Mouse (Mus musculus): ENCODE results near the gene 4930455H04Rik. TPM values are rescaled to one million over a fixed set of nuclear protein-coding genes. Genes with fewer than 3 reads are reported as not detected.
A peak's percentile ranks its signal among the peaks of the same experiment; 100 is the strongest.

4930455H04Rik gene
- polyA plus RNA-seq, 1 experiment from 2014 or later: not detected

- H3K36me3 ChIP-seq: no peaks in the 10 kb centered on the region
- H3K4me1 ChIP-seq (replicated peaks): peaks cover 13% of the 10 kb centered on the region
- ATAC-seq (ENCODE audit: low FRiP score, low read depth): peak; percentile 21; the same call in 1 of the 2 replicates
- H3K9ac ChIP-seq: peak overlapping the region; percentile 50; the same call in 1 of the 2 replicates
- peak overlapping the region; percentile 71 for H3K4me2 ChIP-seq
- WGBS: 16% methylated on average over 5 of the region's 5 CpGs
- peak overlapping the region; percentile 51 for H3K4me3 ChIP-seq
- H3K9me3 ChIP-seq: no peaks in the 10 kb centered on the region
- peak overlapping the region; percentile 78; the same call in 1 of the 2 replicates for H3K27ac ChIP-seq (replicated peaks)
- H3K27me3 ChIP-seq: no peaks in the 10 kb centered on the region
These were observed 936 bp downstream of the 4930455H04Rik start for GRCm38 (mm10) chr3:116969003-116969402.

GRCm38 (mm10) chr3:116969786-116970185, 1.7 kb downstream of the 4930455H04Rik start:
- 0 out of 2 replicates have a peak overlapping the region, but pooled peaks have one; percentile 6 for H3K27ac ChIP-seq (replicated peaks)
- no peak overlapping the region for H3K4me3 ChIP-seq
- H3K36me3 ChIP-seq: no peaks in the 10 kb centered on the region
- H3K4me1 ChIP-seq (replicated peaks): peaks cover 13% of the 10 kb centered on the region
- H3K4me2 ChIP-seq: no peak overlapping the region
- 40% methylated on average over 5 of the region's 5 CpGs for WGBS
- no peak overlapping the region for H3K9ac ChIP-seq
- H3K9me3 ChIP-seq: no peaks in the 10 kb centered on the region
- H3K27me3 ChIP-seq: no peaks in the 10 kb centered on the region
- 0 out of 2 replicates have a peak, but pooled peaks have one; percentile 32 for ATAC-seq (ENCODE audit: low FRiP score, low read depth)

- ATAC-seq (ENCODE audit: low FRiP score, low read depth): no peak
- Histone ChIP-seq H3K9ac (no peak overlapping the region), H3K27ac (replicated peaks) (no peak overlapping the region), H3K4me1 (replicated peaks) (0 out of 2 replicates have a peak, but pooled peaks cover 5% of the 10 kb centered on the region), H3K27me3 (no peaks in the 10 kb centered on the region), H3K36me3 (no peaks in the 10 kb centered on the region), H3K9me3 (no peaks in the 10 kb centered on the region), H3K4me3 (no peak overlapping the region), H3K4me2 (no peak overlapping the region)
- 70% methylated on average over 9 of the region's 9 CpGs for WGBS
These were observed 13.9 kb downstream of the 4930455H04Rik start for GRCm38 (mm10) chr3:116981811-116982575.

GRCm38 (mm10) chr3:116985042-116985455, 17.0 kb downstream of the 4930455H04Rik start:
- H3K9me3 ChIP-seq: no peaks in the 10 kb centered on the region
- ATAC-seq (ENCODE audit: low FRiP score, low read depth): peak; percentile 78; the same call in 1 of the 2 replicates
- 15% methylated on average over 1 of the region's 1 CpGs for WGBS
- H3K27ac ChIP-seq (replicated peaks): no peak overlapping the region
- H3K36me3 ChIP-seq: no peaks in the 10 kb centered on the region
- 0 out of 2 replicates have a peak, but pooled peaks cover 5% of the 10 kb centered on the region for H3K4me1 ChIP-seq (replicated peaks)
- no peak overlapping the region for H3K4me2 ChIP-seq
- H3K27me3 ChIP-seq: no peaks in the 10 kb centered on the region
- H3K9ac ChIP-seq: no peak overlapping the region
- no peak overlapping the region for H3K4me3 ChIP-seq

- 64% methylated on average over 1 of the region's 1 CpGs for WGBS
- H3K9ac ChIP-seq: no peak overlapping the region
- no peak overlapping the region for H3K4me3 ChIP-seq
- ATAC-seq (ENCODE audit: low FRiP score, low read depth): no peak
- no peaks in the 10 kb centered on the region for H3K9me3 ChIP-seq
- no peaks in the 10 kb centered on the region for H3K36me3 ChIP-seq
- no peak overlapping the region for H3K27ac ChIP-seq (replicated peaks)
- 0 out of 2 replicates have a peak, but pooled peaks cover 5% of the 10 kb centered on the region for H3K4me1 ChIP-seq (replicated peaks)
- H3K4me2 ChIP-seq: no peak overlapping the region
- H3K27me3 ChIP-seq: no peaks in the 10 kb centered on the region
These were observed 17.7 kb downstream of the 4930455H04Rik start for GRCm38 (mm10) chr3:116985741-116986140.

- no peak overlapping the region for H3K27ac ChIP-seq (replicated peaks)
- no peak overlapping the region for H3K4me3 ChIP-seq
- H3K4me2 ChIP-seq: no peak overlapping the region
- H3K4me1 ChIP-seq (replicated peaks): 0 out of 2 replicates have a peak, but pooled peaks cover 5% of the 10 kb centered on the region
- no peak for ATAC-seq (ENCODE audit: low FRiP score, low read depth)
- H3K36me3 ChIP-seq: no peaks in the 10 kb centered on the region
- 60% methylated on average over 2 of the region's 2 CpGs for WGBS
- no peaks in the 10 kb centered on the region for H3K9me3 ChIP-seq
- H3K9ac ChIP-seq: no peak overlapping the region
- H3K27me3 ChIP-seq: no peaks in the 10 kb centered on the region
These were observed 18.4 kb downstream of the 4930455H04Rik start for GRCm38 (mm10) chr3:116986451-116986850.

- no peaks in the 10 kb centered on the region for H3K27me3 ChIP-seq
- no peak overlapping the region for H3K9ac ChIP-seq
- H3K4me2 ChIP-seq: no peak overlapping the region
- no peak for ATAC-seq (ENCODE audit: low FRiP score, low read depth)
- no peak overlapping the region for H3K4me3 ChIP-seq
- H3K36me3 ChIP-seq: no peaks in the 10 kb centered on the region
- no peaks in the 10 kb centered on the region for H3K9me3 ChIP-seq
- H3K27ac ChIP-seq (replicated peaks): no peak overlapping the region
- 93% methylated on average over 3 of the region's 3 CpGs for WGBS
- 0 out of 2 replicates have a peak, but pooled peaks cover 5% of the 10 kb centered on the region for H3K4me1 ChIP-seq (replicated peaks)
These were observed 20.2 kb downstream of the 4930455H04Rik start for GRCm38 (mm10) chr3:116988221-116988620.

- H3K9me3 ChIP-seq: no peaks in the 10 kb centered on the region
- no peaks in the 10 kb centered on the region for H3K36me3 ChIP-seq
- no peak overlapping the region for H3K4me2 ChIP-seq
- no peak overlapping the region for H3K9ac ChIP-seq
- no peak overlapping the region for H3K27ac ChIP-seq (replicated peaks)
- no peak for ATAC-seq (ENCODE audit: low FRiP score, low read depth)
- 90% methylated on average over 2 of the region's 2 CpGs for WGBS
- no peaks in the 10 kb centered on the region for H3K27me3 ChIP-seq
- no peaks in the 10 kb centered on the region for H3K4me1 ChIP-seq (replicated peaks)
- no peak overlapping the region for H3K4me3 ChIP-seq
These were observed 23.1 kb downstream of the 4930455H04Rik start for GRCm38 (mm10) chr3:116991180-116991579.

- H3K9ac ChIP-seq: no peak overlapping the region
- no peaks in the 10 kb centered on the region for H3K9me3 ChIP-seq
- no peaks in the 10 kb centered on the region for H3K27me3 ChIP-seq
- WGBS: 85% methylated on average over 2 of the region's 2 CpGs
- no peak for ATAC-seq (ENCODE audit: low FRiP score, low read depth)
- no peaks in the 10 kb centered on the region for H3K36me3 ChIP-seq
- H3K4me2 ChIP-seq: no peak overlapping the region
- H3K4me1 ChIP-seq (replicated peaks): no peaks in the 10 kb centered on the region
- no peak overlapping the region for H3K4me3 ChIP-seq
- no peak overlapping the region for H3K27ac ChIP-seq (replicated peaks)
These were observed 24.9 kb downstream of the 4930455H04Rik start for GRCm38 (mm10) chr3:116993011-116993410.

- no peaks in the 10 kb centered on the region for H3K36me3 ChIP-seq
- ATAC-seq (ENCODE audit: low FRiP score, low read depth): peak; percentile 74; the same call in 1 of the 2 replicates
- H3K9me3 ChIP-seq: no peaks in the 10 kb centered on the region
- no peak overlapping the region for H3K4me3 ChIP-seq
- H3K4me2 ChIP-seq: no peak overlapping the region
- H3K4me1 ChIP-seq (replicated peaks): peaks cover 6% of the 10 kb centered on the region; the same call in 1 of the 2 replicates
- no peak overlapping the region for H3K27ac ChIP-seq (replicated peaks)
- WGBS: 18% methylated on average over 9 of the region's 9 CpGs
- no peak overlapping the region for H3K9ac ChIP-seq
- H3K27me3 ChIP-seq: no peaks in the 10 kb centered on the region; the same call in 1 of the 2 replicates
These were observed 33.8 kb downstream of the 4930455H04Rik start for GRCm38 (mm10) chr3:117001686-117002485.

GRCm38 (mm10) chr3:117003379-117003778, 35.3 kb downstream of the 4930455H04Rik start:
- Histone ChIP-seq H3K27me3 (no peaks in the 10 kb centered on the region; the same call in 1 of the 2 replicates), H3K9ac (no peak overlapping the region), H3K27ac (replicated peaks) (no peak overlapping the region), H3K4me3 (no peak overlapping the region), H3K9me3 (no peaks in the 10 kb centered on the region), H3K4me2 (no peak overlapping the region), H3K36me3 (no peaks in the 10 kb centered on the region), H3K4me1 (replicated peaks) (peaks cover 6% of the 10 kb centered on the region; the same call in 1 of the 2 replicates)
- ATAC-seq (ENCODE audit: low FRiP score, low read depth): no peak
- WGBS: 75% methylated on average over 6 of the region's 6 CpGs

GRCm38 (mm10) chr3:117006636-117007035, 38.6 kb downstream of the 4930455H04Rik start:
- 84% methylated on average over 3 of the region's 3 CpGs for WGBS

More at GRCm38 (mm10) chr3:117006636-117007035, 38.6 kb downstream of the 4930455H04Rik start:
- H3K27me3 ChIP-seq: no peaks in the 10 kb centered on the region; the same call in 1 of the 2 replicates
- no peak for ATAC-seq (ENCODE audit: low FRiP score, low read depth)
- H3K4me3 ChIP-seq: no peak overlapping the region
- H3K9ac ChIP-seq: no peak overlapping the region
- no peak overlapping the region for H3K27ac ChIP-seq (replicated peaks)
- no peak overlapping the region for H3K4me2 ChIP-seq
- H3K36me3 ChIP-seq: no peaks in the 10 kb centered on the region
- no peaks in the 10 kb centered on the region for H3K9me3 ChIP-seq
- peaks cover 6% of the 10 kb centered on the region; the same call in 1 of the 2 replicates for H3K4me1 ChIP-seq (replicated peaks)

All from hindbrain, embryonic 15.5 days (tissue).